Mouse (Mus musculus): ENCODE data around the gene Agbl2.

DNA sequence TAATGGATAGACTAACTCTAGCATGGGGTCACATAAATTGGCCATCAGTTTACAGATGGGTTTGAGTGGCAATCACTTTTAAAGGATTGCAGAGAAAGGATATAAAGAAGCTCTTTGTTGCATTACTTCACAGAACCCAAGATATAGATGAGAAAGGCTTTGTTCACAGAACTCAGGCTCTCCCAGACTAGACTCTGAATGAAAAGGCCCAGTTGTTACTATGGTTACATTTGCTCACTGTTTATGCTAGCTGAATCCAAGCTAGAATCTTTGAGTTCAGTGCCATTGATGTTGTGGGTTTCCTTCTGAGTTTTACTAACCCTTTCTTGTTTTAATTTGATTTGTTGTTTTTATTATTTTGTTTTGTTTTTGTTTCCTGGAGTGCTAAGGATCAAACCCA, 81.7 kb downstream of the Agbl2 start:
- TF ChIP-seq FLI1 (IDR thresholded peaks at IDR 0.05; ENCODE audit: low read length) (no peak), GATA1 (IDR thresholded peaks at IDR 0.05; ENCODE audit: borderline replicate concordance, low read length) (no peak)

All from megakaryocyte, embryonic 14.5 days (primary cell).